Mouse (Mus musculus): ENCODE data around the gene Mlst8.

GRCm38 (mm10) chr17:24527315-24527714 lies 48.4 kb upstream of the Mlst8 start:
- no peak for TF ChIP-seq CTCF (IDR thresholded peaks at IDR 0.05; ENCODE audit: borderline replicate concordance, control insufficient read depth, extremely low read depth, insufficient read depth, low read length, poor library complexity)
- TF ChIP-seq POLR2A (IDR thresholded peaks at IDR 0.05; ENCODE audit: control insufficient read depth, extremely low read depth, insufficient read depth, low read length, poor library complexity), result no peak
